Mouse (Mus musculus) gastrocnemius, postnatal 25 days (tissue): ENCODE measurements at regions not wholly inside any gene's neighbourhood (a gene's known extent, or its start where the extent isn't known, plus 50 kb on each side); places are given as distances from the start of the nearest gene placed in this dataset.

Experiments
- DNase-seq: peaks from one replicate; pipeline ENCODE4 v3.0.0; 2022
- microRNA-seq, 2 experiments: library from miRNA; unstranded; fragments of <30 nt; microRNA quantifications; one replicate each; pipeline ENCODE4 v1.2.0; 2021; ENCODE audit warnings: borderline replicate concordance in 2 of 2

DNA sequence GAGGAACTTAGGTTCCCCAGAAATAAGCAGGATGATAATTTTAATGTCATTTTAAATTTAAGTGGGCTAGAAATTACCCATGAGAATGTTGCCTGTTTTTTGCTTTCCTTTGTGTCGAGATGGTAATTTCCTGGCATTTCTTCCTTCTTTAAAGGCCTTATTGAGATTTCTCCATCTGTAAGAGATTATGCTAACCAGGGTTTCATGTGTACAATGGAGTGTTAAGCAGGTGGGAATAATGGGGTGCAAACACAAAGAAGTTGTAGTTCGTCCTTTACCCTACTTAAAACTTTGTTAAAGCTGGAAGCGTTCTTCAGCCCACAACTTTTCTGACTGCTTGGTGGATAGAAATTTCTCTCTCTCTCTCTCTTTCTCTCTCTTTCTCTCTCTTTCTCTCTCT, 77.8 kb upstream of the Zfp64 start:
- no peak for DNase-seq

DNA sequence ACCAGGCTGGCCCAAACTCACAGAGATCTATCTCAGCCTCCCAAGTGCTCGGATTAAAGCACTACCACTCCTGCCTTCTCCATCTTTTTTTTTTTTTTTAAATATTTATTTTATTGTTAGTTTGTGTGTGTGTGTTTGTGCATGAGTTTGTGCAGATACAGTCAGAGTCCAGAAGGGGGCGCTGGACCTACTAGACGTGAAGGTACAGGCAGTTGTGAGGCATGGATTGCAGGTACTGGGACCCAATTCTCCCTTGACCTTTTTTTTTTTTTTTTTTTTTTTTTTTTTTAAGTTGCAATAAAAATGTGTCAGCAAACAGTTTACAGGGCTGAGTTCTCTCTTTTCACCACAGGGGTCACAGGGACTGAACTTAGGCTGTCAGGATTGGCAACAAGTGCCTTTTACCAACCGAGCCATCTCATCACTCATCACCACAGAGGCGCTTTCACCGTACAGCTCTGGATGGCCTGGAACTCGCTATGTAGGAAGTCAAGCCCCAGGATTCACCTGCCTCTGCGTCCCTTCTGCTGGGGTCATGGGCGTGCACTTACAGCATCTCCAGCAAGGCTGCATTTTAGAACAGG, 73.2 kb upstream of the Zfp64 start:
- no peak for DNase-seq

DNA sequence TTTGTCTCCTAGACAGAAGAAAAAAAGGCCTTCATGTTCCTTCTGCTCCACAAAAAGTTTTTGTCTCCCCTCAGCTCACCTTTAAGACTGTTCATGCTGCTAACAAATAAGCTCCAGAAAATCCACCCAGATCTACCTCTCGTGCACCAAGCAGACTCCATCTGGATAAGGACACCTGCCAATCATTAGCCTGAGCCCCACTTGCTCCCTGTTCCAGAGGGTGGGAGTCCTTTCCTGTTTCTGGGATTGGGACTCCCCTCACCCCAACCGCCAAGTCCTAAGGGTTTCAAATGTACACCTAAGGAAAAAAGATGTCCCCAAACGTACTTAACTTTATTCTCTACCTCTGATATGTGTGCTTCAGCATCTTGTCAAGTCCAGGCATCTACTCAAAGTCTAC, 63.6 kb upstream of the Zfp64 start:
- no peak for DNase-seq

DNA sequence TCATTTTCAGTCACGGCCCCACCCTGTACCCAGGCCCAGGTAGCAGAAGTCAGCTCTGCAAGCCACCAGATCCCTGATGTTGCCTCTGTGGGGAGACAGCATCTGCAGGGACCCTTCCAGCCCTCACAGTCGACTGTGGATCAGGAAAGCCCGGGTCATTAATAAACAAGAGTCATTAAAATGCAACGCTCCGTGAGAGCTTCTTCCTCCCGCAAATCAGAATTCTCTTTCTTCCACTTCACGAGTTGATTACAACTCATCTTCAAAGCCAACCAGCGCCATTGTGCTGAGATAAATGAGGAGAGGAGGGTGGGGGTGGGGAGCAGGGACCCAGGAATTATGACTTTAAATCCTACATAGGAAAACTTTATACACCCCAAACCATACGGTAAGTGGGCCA, 54.9 kb upstream of the Zfp64 start:
- no peak for DNase-seq

DNA sequence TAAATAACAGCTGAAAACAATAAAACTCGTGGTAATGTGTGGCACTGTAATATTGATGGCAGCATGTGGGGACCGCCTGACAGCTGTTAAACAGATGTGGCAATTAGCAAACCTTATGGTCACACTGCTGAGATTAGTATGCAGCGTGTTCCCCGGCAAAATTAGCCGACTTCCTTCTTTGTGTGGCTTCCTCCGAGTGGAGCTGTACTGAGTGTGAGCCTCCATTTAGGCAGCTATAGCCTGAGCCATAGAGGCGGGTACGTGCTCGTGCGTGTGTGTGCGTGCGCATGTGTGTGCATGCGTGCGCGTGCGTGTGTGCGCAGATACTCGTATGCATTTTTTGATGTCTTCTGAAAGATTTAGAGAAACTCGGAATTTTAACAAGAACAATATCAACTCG, 53.4 kb upstream of the Zfp64 start:
- peak; percentile 8 for DNase-seq

DNA sequence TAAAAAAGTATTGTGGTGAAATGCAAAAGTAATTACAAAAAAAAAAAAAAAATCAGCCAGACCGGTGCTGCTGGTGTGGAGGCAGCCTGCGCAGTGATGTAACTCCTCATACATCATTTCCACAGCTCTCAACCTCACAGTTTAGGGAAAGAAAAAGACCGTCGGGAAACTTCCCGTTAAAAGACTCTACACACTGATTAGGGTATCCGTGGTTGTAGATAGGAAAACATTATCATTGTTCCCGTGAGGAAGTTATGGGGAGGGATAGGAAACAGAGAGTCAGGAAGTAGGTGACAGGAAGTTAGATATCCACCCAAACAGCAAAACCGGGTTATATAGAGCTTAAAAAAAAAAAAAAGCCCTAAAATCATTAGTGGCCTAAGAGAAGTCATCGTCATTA, 52.9 kb upstream of the Zfp64 start:
- no peak for DNase-seq

DNA sequence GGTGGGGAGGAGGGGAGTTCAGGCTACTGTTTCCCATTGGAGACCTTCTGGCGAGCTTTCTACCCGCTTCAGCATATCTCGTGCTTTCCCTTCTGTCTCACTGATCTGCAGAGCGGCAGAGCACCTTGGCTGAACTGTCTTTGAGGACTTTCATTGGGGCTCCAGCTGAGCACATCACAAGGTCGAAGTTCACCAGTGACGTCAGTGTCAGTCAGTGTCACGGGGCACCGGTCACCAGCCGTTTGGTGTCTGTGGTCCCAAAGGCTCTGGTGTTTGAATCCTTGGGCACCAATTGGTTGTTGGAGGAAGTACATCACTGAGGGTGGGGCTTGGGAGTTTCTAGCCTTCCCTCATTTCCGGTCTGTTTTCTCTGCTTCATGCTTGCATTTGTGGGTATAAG, 51.2 kb upstream of the Zfp64 start:
- DNase-seq = no peak

DNA sequence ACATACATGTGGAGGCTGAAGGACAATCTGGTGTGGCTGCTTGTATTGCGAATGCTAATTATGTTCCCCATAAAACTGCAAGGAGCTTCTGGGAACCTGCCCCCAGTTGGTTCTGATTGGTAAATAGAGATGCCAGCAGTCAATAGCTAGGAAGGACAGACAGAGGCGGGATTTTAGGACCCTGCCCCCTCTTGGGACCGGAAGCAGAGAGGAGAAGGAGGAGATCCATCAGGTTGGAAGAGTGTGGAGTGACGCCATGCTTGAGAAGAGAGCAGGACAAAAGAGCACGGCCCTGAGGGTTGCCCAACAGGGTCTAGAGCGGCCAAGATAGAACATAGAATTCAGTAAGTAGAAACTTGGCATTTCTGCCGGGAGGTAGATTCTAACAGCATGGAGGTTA, 50.4 kb upstream of the Zfp64 start:
- DNase-seq = no peak

Small RNA genes lying in the stretch of these regions (microRNA-seq; reads per million reads assigned to microRNA genes)
- gene Gm26469 = 0 reads per million in 2 experiments
